Mouse (Mus musculus) stomach, postnatal 0 days (tissue): ENCODE measurements around the gene Rpap1.

ENCODE experiments used
- CTCF ChIP-seq: IDR thresholded peaks from 2 replicates; pipeline ENCODE4 v1.5.1; 2016; ENCODE audit warnings: antibody characterized with exemption, low read depth, mild to moderate bottlenecking, moderate library complexity
- EP300 ChIP-seq: optimal IDR thresholded peaks from 2 replicates; pipeline ENCODE3; 2016; ENCODE audit warnings: antibody characterized with exemption

DNA sequence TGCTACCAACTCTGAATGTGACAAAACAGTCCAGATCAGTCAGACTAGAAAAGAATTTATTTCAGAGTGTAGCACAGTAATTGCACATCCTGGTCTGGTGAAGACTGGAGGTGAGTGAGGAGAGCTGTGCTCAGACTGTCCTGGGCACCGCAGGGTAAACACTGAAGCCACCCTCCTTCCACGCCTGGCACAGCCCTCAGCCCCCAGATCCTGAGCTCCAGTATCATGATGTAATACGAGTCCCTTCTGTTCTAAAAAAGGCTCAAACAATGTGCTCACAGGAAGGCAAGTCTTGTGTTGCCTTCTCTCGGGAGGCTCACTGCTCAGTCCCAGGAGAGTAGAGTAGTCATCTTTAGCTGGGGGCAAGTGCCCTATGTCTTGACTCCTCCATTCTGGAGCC is 23.4 kb downstream of the Rpap1 start:
- TF ChIP-seq CTCF (no peak), EP300 (no peak)
